Mouse (Mus musculus): ENCODE results near the gene Alg2.

The Alg2 gene

GRCm38 (mm10) chr4:47473968-47474729 is at the start of gene Alg2, which contains the start of gene Sec61b:
Alg2 (minus strand) TSS chr4:47474333.
Sec61b (plus strand) TSS chr4:47474658.
- DNase-seq = peak; percentile 94 to 96

GRCm38 (mm10) chr4:47521884-47522605 is 47.9 kb upstream of the Alg2 start:
- peak; percentile 4 to 6 for DNase-seq

GRCm38 (mm10) chr4:47520076-47520475 is 45.9 kb upstream of the Alg2 start:
- no peak for DNase-seq

- DNase-seq = no peak
Measured at GRCm38 (mm10) chr4:47518551-47519181, 44.5 kb upstream of the Alg2 start.

GRCm38 (mm10) chr4:47504841-47505517 is 30.8 kb upstream of the Alg2 start:
- DNase-seq = no peak

GRCm38 (mm10) chr4:47503045-47503444 is 28.9 kb upstream of the Alg2 start:
- DNase-seq = no peak

- DNase-seq = peak; percentile 62 to 64
Measured at GRCm38 (mm10) chr4:47502546-47502971, 28.4 kb upstream of the Alg2 start.

- no peak for DNase-seq
Measured at GRCm38 (mm10) chr4:47499121-47499545, 25.0 kb upstream of the Alg2 start.

- DNase-seq = no peak
Measured at GRCm38 (mm10) chr4:47497811-47498385, 23.8 kb upstream of the Alg2 start.

GRCm38 (mm10) chr4:47494686-47495085 is 20.6 kb upstream of the Alg2 start:
- DNase-seq = no peak

- DNase-seq = no peak
Measured at GRCm38 (mm10) chr4:47494137-47494536, 20.0 kb upstream of the Alg2 start.

GRCm38 (mm10) chr4:47493456-47493855 is 19.3 kb upstream of the Alg2 start:
- DNase-seq = no peak

- no peak for DNase-seq
Measured at GRCm38 (mm10) chr4:47492311-47493086, 18.4 kb upstream of the Alg2 start.

GRCm38 (mm10) chr4:47491243-47491642 is 17.1 kb upstream of the Alg2 start:
- no peak for DNase-seq

GRCm38 (mm10) chr4:47480576-47480975 is 6.4 kb upstream of the Alg2 start:
- DNase-seq = no peak

GRCm38 (mm10) chr4:47480095-47480494 is 6.0 kb upstream of the Alg2 start:
- DNase-seq = no peak

GRCm38 (mm10) chr4:47477539-47477938 is 3.4 kb upstream of the Alg2 start:
- DNase-seq = no peak

GRCm38 (mm10) chr4:47474730-47475643 is 854 bp upstream of the Alg2 start:
- DNase-seq = no peak

- peak in 1 of 2 experiments; percentile 26 for DNase-seq
Measured at GRCm38 (mm10) chr4:47473586-47473967, 556 bp downstream of the Alg2 start.

- DNase-seq = no peak
Measured at GRCm38 (mm10) chr4:47467196-47467595, 6.9 kb downstream of the Alg2 start.
